Mouse (Mus musculus) heart, embryonic 11.5 days (tissue): ENCODE measurements around the gene Cerk. TPM values are rescaled to one million over a fixed set of nuclear protein-coding genes. Genes with fewer than 3 reads are reported as not detected.
"Not testable (repeated sequence)": the region's sequence is repeated elsewhere in the genome, so short reads cannot be mapped to it uniquely, and the experiment has no call there.

Source experiments
- ATAC-seq: fragments of 200-750 bp; cut with Nextera tagmentation; replicated peaks from 2 replicates; pipeline ENCODE4 v1.8.0; 2017; ENCODE audit warnings: moderate library complexity; ENCODE audit not compliant: insufficient number of reproducible peaks, low FRiP score, low TSS enrichment
- H3K27ac ChIP-seq: fragments of 300-500 bp; sonication (generic); 2 replicates; pipeline ENCODE4 v1.5.1; 2014; ENCODE audit warnings: mild to moderate bottlenecking, low read depth, low read length
- H3K27me3 ChIP-seq: fragments of 300-500 bp; sonication (generic); 2 replicates; pipeline ENCODE4 v1.6.1; 2014; ENCODE audit warnings: mild to moderate bottlenecking, low read length, mixed read lengths; ENCODE audit not compliant: control insufficient read depth, insufficient read depth
- H3K36me3 ChIP-seq: fragments of 300-500 bp; sonication (generic); 2 replicates; pipeline ENCODE4 v1.6.1; 2014; ENCODE audit warnings: mild to moderate bottlenecking, low read length, moderate library complexity, mixed read lengths; ENCODE audit not compliant: control insufficient read depth, insufficient read depth
- H3K4me1 ChIP-seq: fragments of 300-500 bp; sonication (generic); 2 replicates; pipeline ENCODE4 v1.6.1; 2014; ENCODE audit warnings: low read length; ENCODE audit not compliant: control insufficient read depth, insufficient read depth
- H3K4me2 ChIP-seq: fragments of 300-500 bp; sonication (generic); 2 replicates; pipeline ENCODE4 v1.6.1; 2014; ENCODE audit warnings: mild to moderate bottlenecking, moderate library complexity
- H3K4me3 ChIP-seq: fragments of 300-500 bp; sonication (generic); 2 replicates; pipeline ENCODE4 v1.5.1; 2014; ENCODE audit warnings: low read depth, low read length
- H3K9ac ChIP-seq: fragments of 300-500 bp; sonication (generic); 2 replicates; pipeline ENCODE4 v1.6.1; 2014; ENCODE audit warnings: mild to moderate bottlenecking, low read depth, low read length, moderate library complexity
- H3K9me3 ChIP-seq: fragments of 300-500 bp; sonication (generic); replicated peaks from 2 replicates; pipeline ENCODE4 v1.6.1; 2016; ENCODE audit warnings: low read length; ENCODE audit not compliant: control insufficient read depth
- WGBS: fragments of 180-500 bp; shearing (Covaris S2); extraction: QIAGEN DNeasy Blood & Tissue Kit; methylation state at CpG from one replicate; pipeline ENCODE4 v1.1.7; 2014; ENCODE audit not compliant: insufficient replicate concordance; 5-methylcytosine and 5-hydroxymethylcytosine counted together
- polyA plus RNA-seq: library from polyadenylated mRNA; unstranded; fragments of >200 nt; fragmentation: Nextera tagmentation; extraction: Ambion mirVana; gene quantifications from 2 replicates; pipeline ENCODE4 v1.2.1, GENCODE M21; 2014

The Cerk gene
- polyA plus RNA-seq, 1 experiment from 2014 or later, result 10.1 TPM

DNA sequence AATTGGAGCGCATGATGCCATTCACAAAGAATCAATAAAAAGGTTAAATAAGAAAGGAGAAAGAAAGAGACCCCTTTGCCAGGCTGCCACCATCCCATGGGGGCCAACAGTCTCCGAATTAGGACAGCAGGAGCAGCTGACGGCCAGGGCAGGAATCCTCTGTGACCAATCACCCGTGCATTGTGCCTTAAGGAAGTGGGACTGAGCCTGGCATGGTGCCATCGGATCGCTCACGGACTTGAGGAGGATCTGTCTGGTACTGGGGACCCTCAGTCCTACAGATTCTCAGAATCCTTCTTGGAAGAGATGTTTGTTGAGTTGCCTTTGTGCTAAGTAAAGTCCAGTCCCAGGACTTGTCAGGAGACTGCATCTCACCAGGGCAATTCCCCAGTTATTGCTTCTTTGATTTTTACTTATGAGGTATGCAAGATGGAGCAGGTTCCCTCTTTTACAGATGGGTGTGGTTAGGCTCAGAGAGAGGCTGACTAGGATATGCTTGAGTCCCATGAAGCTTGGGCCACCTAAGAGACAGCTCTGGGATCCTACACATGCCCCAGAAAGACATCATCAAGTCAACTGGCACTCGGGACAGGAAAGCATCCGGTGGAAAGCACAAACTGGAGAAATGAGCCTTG, 15.9 kb upstream of the Cerk start:
- H3K4me1 ChIP-seq, result peaks cover 13% of the 10 kb centered on the region
- ATAC-seq, result no peak
- H3K27me3 ChIP-seq, result peaks cover 5% of the 10 kb centered on the region; the same call in 1 of the 2 replicates
- no peaks in the 10 kb centered on the region for H3K36me3 ChIP-seq
- H3K4me3 ChIP-seq, result no peak overlapping the region
- H3K9ac ChIP-seq, result no peak overlapping the region
- H3K27ac ChIP-seq, result no peak overlapping the region
- WGBS, result 77% methylated on average over 9 of the region's 9 CpGs
- H3K9me3 ChIP-seq, result no peaks in the 10 kb centered on the region
- H3K4me2 ChIP-seq, result no peak overlapping the region

DNA sequence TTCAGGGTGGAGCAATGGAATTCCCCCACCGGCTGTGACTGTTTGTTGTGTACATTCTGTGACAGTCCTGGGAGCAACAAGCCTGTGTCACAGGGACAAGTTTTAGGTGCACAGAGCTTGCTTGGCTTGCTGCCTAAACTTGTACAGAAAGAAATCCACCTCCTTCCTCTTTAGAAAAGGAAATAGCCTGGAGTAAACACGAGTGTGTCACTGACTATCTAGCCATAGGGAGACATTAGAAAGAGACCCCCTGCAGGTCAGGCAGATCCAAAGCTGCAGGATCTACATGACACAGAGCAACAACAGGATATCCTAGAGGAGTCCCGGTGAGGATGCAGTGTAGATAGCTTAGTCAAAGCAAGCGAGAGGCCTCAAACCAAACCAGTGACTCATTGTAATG, 15.2 kb upstream of the Cerk start:
- no peak overlapping the region for H3K27ac ChIP-seq
- ATAC-seq, result no peak
- H3K4me3 ChIP-seq, result no peak overlapping the region
- H3K9me3 ChIP-seq, result no peaks in the 10 kb centered on the region
- no peak overlapping the region for H3K4me2 ChIP-seq
- WGBS, result 45% methylated on average over 4 of the region's 4 CpGs
- peaks cover 13% of the 10 kb centered on the region for H3K4me1 ChIP-seq
- H3K27me3 ChIP-seq, result peaks cover 5% of the 10 kb centered on the region; the same call in 1 of the 2 replicates
- no peaks in the 10 kb centered on the region for H3K36me3 ChIP-seq
- no peak overlapping the region for H3K9ac ChIP-seq

- WGBS, result 46% methylated on average over 4 of the region's 4 CpGs
- Histone ChIP-seq H3K9me3 (no peaks in the 10 kb centered on the region), H3K9ac (no peak overlapping the region), H3K4me1 (peaks cover 13% of the 10 kb centered on the region), H3K4me2 (no peak overlapping the region), H3K27ac (no peak overlapping the region), H3K36me3 (no peaks in the 10 kb centered on the region), H3K27me3 (peaks cover 5% of the 10 kb centered on the region; the same call in 1 of the 2 replicates), H3K4me3 (no peak overlapping the region)
- ATAC-seq, result no peak
These were observed 14.2 kb upstream of the Cerk start for GRCm38 (mm10) chr15:86200169-86200568.

DNA sequence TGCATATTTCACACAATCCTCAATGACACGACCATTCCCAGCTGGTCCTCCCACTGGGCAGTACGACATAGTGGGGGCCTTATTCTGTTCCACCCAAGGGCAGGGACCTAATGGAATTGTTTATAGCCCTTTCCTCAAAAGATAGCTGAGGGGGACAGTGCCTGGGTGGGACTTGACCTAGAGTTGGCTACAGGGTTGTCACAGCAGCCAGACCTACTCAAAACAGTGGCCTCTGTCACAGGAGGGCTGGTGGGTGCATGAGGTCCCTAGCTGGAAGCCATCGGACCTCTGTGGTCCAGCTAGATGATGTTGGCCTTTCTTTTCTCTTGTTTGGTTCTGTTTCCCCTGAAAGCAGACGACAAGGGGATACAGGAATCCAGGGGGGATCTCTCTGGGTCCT, 13.5 kb upstream of the Cerk start:
- Histone ChIP-seq H3K4me2 (no peak overlapping the region), H3K36me3 (no peaks in the 10 kb centered on the region), H3K9me3 (no peaks in the 10 kb centered on the region), H3K9ac (no peak overlapping the region), H3K27me3 (peaks cover 5% of the 10 kb centered on the region; the same call in 1 of the 2 replicates), H3K4me3 (no peak overlapping the region), H3K27ac (no peak overlapping the region), H3K4me1 (peaks cover 13% of the 10 kb centered on the region)
- 64% methylated on average over 4 of the region's 4 CpGs for WGBS
- ATAC-seq, result no peak

GRCm38 (mm10) chr15:86199052-86199451, 13.1 kb upstream of the Cerk start:
- Histone ChIP-seq H3K9ac (no peak overlapping the region), H3K4me2 (no peak overlapping the region), H3K27ac (no peak overlapping the region), H3K9me3 (no peaks in the 10 kb centered on the region), H3K27me3 (peaks cover 5% of the 10 kb centered on the region; the same call in 1 of the 2 replicates), H3K36me3 (no peaks in the 10 kb centered on the region), H3K4me3 (no peak overlapping the region), H3K4me1 (peaks cover 10% of the 10 kb centered on the region)
- no peak for ATAC-seq
- WGBS, result 76% methylated on average over 5 of the region's 5 CpGs

DNA sequence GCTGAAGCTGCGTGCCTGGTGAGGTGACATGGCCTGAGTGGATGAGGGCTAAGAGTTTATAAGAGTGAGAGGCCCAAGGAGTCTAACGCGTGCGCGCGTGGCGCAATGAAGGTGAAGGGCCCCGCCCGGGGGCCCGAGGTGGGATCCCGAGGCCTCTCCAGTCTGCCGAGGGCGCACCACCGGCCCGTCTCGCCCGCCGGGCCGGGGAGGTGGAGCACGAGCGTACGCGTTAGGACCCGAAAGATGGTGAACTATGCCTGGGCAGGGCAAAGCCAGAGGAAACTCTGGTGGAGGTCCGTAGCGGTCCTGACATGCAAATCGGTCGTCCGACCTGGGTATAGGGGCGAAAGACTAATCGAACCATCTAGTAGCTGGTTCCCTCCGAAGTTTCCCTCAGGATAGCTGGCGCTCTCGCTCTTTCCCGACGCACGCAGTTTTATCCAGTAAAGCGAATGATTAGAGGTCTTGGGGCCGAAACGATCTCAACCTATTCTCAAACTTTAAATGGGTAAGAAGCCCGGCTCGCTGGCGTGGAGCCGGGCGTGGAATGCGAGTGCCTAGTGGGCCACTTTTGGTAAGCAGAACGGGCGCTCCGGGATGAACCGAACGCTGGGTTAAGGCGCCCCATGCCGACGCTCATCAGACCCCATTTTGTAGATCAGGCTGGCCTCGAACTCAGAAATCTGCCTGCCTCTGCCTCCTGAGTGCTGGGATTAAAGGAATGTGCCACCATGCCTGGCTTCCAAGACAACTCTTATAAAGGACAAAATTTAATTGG, 8.9 kb upstream of the Cerk start:
- H3K27ac ChIP-seq, H3K4me1 ChIP-seq, H3K4me2 ChIP-seq, H3K36me3 ChIP-seq, H3K27me3 ChIP-seq, H3K4me3 ChIP-seq, H3K9me3 ChIP-seq, H3K9ac ChIP-seq: not testable (repeated sequence)
- ATAC-seq, result peak; percentile 97
- 62% methylated on average over 55 of the region's 55 CpGs for WGBS

GRCm38 (mm10) chr15:86191933-86192332, 6.0 kb upstream of the Cerk start:
- Histone ChIP-seq H3K4me1 (peaks cover 11% of the 10 kb centered on the region), H3K9ac (no peak overlapping the region), H3K36me3 (no peaks in the 10 kb centered on the region), H3K4me3 (no peak overlapping the region), H3K27me3 (no peaks in the 10 kb centered on the region), H3K4me2 (no peak overlapping the region), H3K9me3 (no peaks in the 10 kb centered on the region), H3K27ac (no peak overlapping the region)
- 51% methylated on average over 3 of the region's 3 CpGs for WGBS
- ATAC-seq, result no peak

DNA sequence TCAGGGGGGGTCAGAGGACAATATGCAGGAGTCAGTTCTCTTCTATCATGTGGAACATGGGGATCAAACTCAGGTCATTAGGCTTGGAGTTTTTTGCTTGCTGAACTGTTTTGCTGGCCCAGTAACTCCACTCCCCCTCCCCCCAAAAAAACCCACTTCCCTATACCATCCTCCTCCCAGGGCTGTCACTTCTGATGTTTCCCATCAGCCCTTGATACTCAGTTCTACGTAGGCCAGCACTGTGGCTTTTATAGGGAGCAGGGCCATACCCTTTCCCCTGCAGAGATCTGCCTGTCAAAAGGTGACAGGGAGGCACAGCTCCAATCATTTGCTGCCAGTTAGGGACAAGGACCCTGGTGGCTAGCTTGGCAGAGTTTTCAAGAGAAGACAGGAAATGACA, 5.6 kb upstream of the Cerk start:
- WGBS, result 30% methylated on average over 1 of the region's 1 CpGs
- Histone ChIP-seq H3K9ac (no peak overlapping the region), H3K4me1 (peaks cover 12% of the 10 kb centered on the region), H3K27ac (no peak overlapping the region), H3K27me3 (0 out of 2 replicates have a peak, but pooled peaks cover 2% of the 10 kb centered on the region), H3K4me3 (no peak overlapping the region), H3K9me3 (no peaks in the 10 kb centered on the region), H3K36me3 (no peaks in the 10 kb centered on the region), H3K4me2 (no peak overlapping the region)
- no peak for ATAC-seq
